Mouse (Mus musculus): ENCODE measurements around the gene Pnkd. TPM values are rescaled to one million over a fixed set of nuclear protein-coding genes. Genes with fewer than 3 reads are reported as not detected.

The Pnkd gene
- polyA plus RNA-seq, 1 experiment from 2014 or later: 104 TPM

GRCm38 (mm10) chr1:74249331-74249980 lies 35.3 kb upstream of the Pnkd start:
- Histone ChIP-seq H3K27ac (peak overlapping the region; percentile 77), H3K27me3 (no peaks in the 10 kb centered on the region), H3K9ac (no peak overlapping the region), H3K4me3 (no peak overlapping the region), H3K9me3 (no peaks in the 10 kb centered on the region), H3K4me1 (no peaks in the 10 kb centered on the region), H3K36me3 (peaks cover 57% of the 10 kb centered on the region), H3K4me2 (no peak overlapping the region)
- WGBS: 40% methylated on average over 5 of the region's 5 CpGs
- no peak for ATAC-seq (ENCODE audit: insufficient number of reproducible peaks, low FRiP score, low TSS enrichment, low read depth)

GRCm38 (mm10) chr1:74250096-74250495 lies 34.6 kb upstream of the Pnkd start:
- ATAC-seq (ENCODE audit: insufficient number of reproducible peaks, low FRiP score, low TSS enrichment, low read depth): no peak
- Histone ChIP-seq H3K4me1 (no peaks in the 10 kb centered on the region), H3K9me3 (no peaks in the 10 kb centered on the region), H3K4me2 (no peak overlapping the region), H3K9ac (no peak overlapping the region), H3K36me3 (peaks cover 63% of the 10 kb centered on the region), H3K4me3 (no peak overlapping the region), H3K27ac (no peak overlapping the region), H3K27me3 (no peaks in the 10 kb centered on the region)
- WGBS: 81% methylated on average over 4 of the region's 4 CpGs

GRCm38 (mm10) chr1:74255704-74256345 lies 28.9 kb upstream of the Pnkd start:
- Histone ChIP-seq H3K27me3 (no peaks in the 10 kb centered on the region), H3K4me2 (no peak overlapping the region), H3K36me3 (peaks cover 85% of the 10 kb centered on the region), H3K4me3 (no peak overlapping the region), H3K27ac (no peak overlapping the region), H3K9me3 (no peaks in the 10 kb centered on the region), H3K4me1 (no peaks in the 10 kb centered on the region), H3K9ac (no peak overlapping the region)
- WGBS: 97% methylated on average over 8 of the region's 8 CpGs
- no peak for ATAC-seq (ENCODE audit: insufficient number of reproducible peaks, low FRiP score, low TSS enrichment, low read depth)

- no peaks in the 10 kb centered on the region for H3K4me1 ChIP-seq
- H3K4me2 ChIP-seq: no peak overlapping the region
- no peak for ATAC-seq (ENCODE audit: insufficient number of reproducible peaks, low FRiP score, low TSS enrichment, low read depth)
- no peak overlapping the region for H3K27ac ChIP-seq
- H3K27me3 ChIP-seq: no peaks in the 10 kb centered on the region
- H3K36me3 ChIP-seq: peaks cover 83% of the 10 kb centered on the region
- no peak overlapping the region for H3K9ac ChIP-seq
- H3K9me3 ChIP-seq: no peaks in the 10 kb centered on the region
- H3K4me3 ChIP-seq: no peak overlapping the region
- 70% methylated on average over 4 of the region's 4 CpGs for WGBS
Measured at GRCm38 (mm10) chr1:74256782-74257181, 27.9 kb upstream of the Pnkd start.

- no peak overlapping the region for H3K4me3 ChIP-seq
- H3K9ac ChIP-seq: no peak overlapping the region
- H3K4me2 ChIP-seq: no peak overlapping the region
- H3K4me1 ChIP-seq: no peaks in the 10 kb centered on the region
- 85% methylated on average over 6 of the region's 6 CpGs for WGBS
- H3K9me3 ChIP-seq: no peaks in the 10 kb centered on the region
- H3K36me3 ChIP-seq: peaks cover 90% of the 10 kb centered on the region
- no peaks in the 10 kb centered on the region for H3K27me3 ChIP-seq
- H3K27ac ChIP-seq: no peak overlapping the region
- ATAC-seq (ENCODE audit: insufficient number of reproducible peaks, low FRiP score, low TSS enrichment, low read depth): no peak
Measured at GRCm38 (mm10) chr1:74262510-74262909, 22.2 kb upstream of the Pnkd start.

- Histone ChIP-seq H3K4me1 (no peaks in the 10 kb centered on the region), H3K27ac (no peak overlapping the region), H3K9me3 (no peaks in the 10 kb centered on the region), H3K4me2 (no peak overlapping the region), H3K36me3 (peaks cover 57% of the 10 kb centered on the region), H3K27me3 (no peaks in the 10 kb centered on the region), H3K9ac (no peak overlapping the region), H3K4me3 (no peak overlapping the region)
- 85% methylated on average over 8 of the region's 8 CpGs for WGBS
- no peak for ATAC-seq (ENCODE audit: insufficient number of reproducible peaks, low FRiP score, low TSS enrichment, low read depth)
Measured at GRCm38 (mm10) chr1:74268750-74269149, 16.0 kb upstream of the Pnkd start.

GRCm38 (mm10) chr1:74271659-74272058 lies 13.1 kb upstream of the Pnkd start:
- H3K27me3 ChIP-seq: no peaks in the 10 kb centered on the region
- no peak overlapping the region for H3K4me2 ChIP-seq
- no peak overlapping the region for H3K9ac ChIP-seq
- no peak for ATAC-seq (ENCODE audit: insufficient number of reproducible peaks, low FRiP score, low TSS enrichment, low read depth)
- peaks cover 4% of the 10 kb centered on the region for H3K4me1 ChIP-seq
- WGBS: 65% methylated on average over 4 of the region's 4 CpGs
- H3K9me3 ChIP-seq: no peaks in the 10 kb centered on the region
- peaks cover 28% of the 10 kb centered on the region for H3K36me3 ChIP-seq
- H3K27ac ChIP-seq: no peak overlapping the region
- no peak overlapping the region for H3K4me3 ChIP-seq

- Histone ChIP-seq H3K4me1 (peaks cover 4% of the 10 kb centered on the region), H3K9me3 (no peaks in the 10 kb centered on the region), H3K36me3 (peaks cover 17% of the 10 kb centered on the region), H3K27ac (no peak overlapping the region), H3K4me2 (no peak overlapping the region), H3K27me3 (no peaks in the 10 kb centered on the region), H3K4me3 (no peak overlapping the region), H3K9ac (no peak overlapping the region)
- ATAC-seq (ENCODE audit: insufficient number of reproducible peaks, low FRiP score, low TSS enrichment, low read depth): no peak
- WGBS: 7% methylated on average over 9 of the region's 9 CpGs
Measured at GRCm38 (mm10) chr1:74275015-74275414, 9.7 kb upstream of the Pnkd start.

GRCm38 (mm10) chr1:74277041-74277440 lies 7.7 kb upstream of the Pnkd start:
- no peaks in the 10 kb centered on the region for H3K9me3 ChIP-seq
- no peak overlapping the region for H3K9ac ChIP-seq
- peaks cover 4% of the 10 kb centered on the region for H3K4me1 ChIP-seq
- H3K27ac ChIP-seq: no peak overlapping the region
- no peak for ATAC-seq (ENCODE audit: insufficient number of reproducible peaks, low FRiP score, low TSS enrichment, low read depth)
- no peaks in the 10 kb centered on the region for H3K27me3 ChIP-seq
- 64% methylated on average over 6 of the region's 6 CpGs for WGBS
- no peak overlapping the region for H3K4me3 ChIP-seq
- H3K36me3 ChIP-seq: peaks cover 37% of the 10 kb centered on the region
- no peak overlapping the region for H3K4me2 ChIP-seq

GRCm38 (mm10) chr1:74277883-74278537 lies 6.7 kb upstream of the Pnkd start:
- H3K36me3 ChIP-seq: peaks cover 47% of the 10 kb centered on the region
- no peak overlapping the region for H3K9ac ChIP-seq
- ATAC-seq (ENCODE audit: insufficient number of reproducible peaks, low FRiP score, low TSS enrichment, low read depth): no peak
- peaks cover 10% of the 10 kb centered on the region for H3K4me1 ChIP-seq
- 50% methylated on average over 8 of the region's 8 CpGs for WGBS
- no peaks in the 10 kb centered on the region for H3K27me3 ChIP-seq
- H3K4me3 ChIP-seq: no peak overlapping the region
- H3K4me2 ChIP-seq: no peak overlapping the region
- H3K27ac ChIP-seq: no peak overlapping the region
- no peaks in the 10 kb centered on the region for H3K9me3 ChIP-seq

GRCm38 (mm10) chr1:74278538-74278937 lies 6.2 kb upstream of the Pnkd start, which contains the start of gene Gpbar1:
Gene Gpbar1, plus strand, starts transcription at chr1:74278550.
- ATAC-seq (ENCODE audit: insufficient number of reproducible peaks, low FRiP score, low TSS enrichment, low read depth): no peak
- Histone ChIP-seq H3K4me3 (no peak within 1 kb of the TSS), H3K27ac (no peak within 1 kb of the TSS), H3K4me1 (peaks cover 13% of the 10 kb centered on the region), H3K9ac (no peak within 1 kb of the TSS), H3K36me3 (peaks cover 50% of the 10 kb centered on the region), H3K4me2 (no peak within 1 kb of the TSS), H3K27me3 (no peaks in the 10 kb centered on the region), H3K9me3 (no peaks in the 10 kb centered on the region)
- WGBS: 92% methylated on average over 10 of the region's 10 CpGs

- no peak for ATAC-seq (ENCODE audit: insufficient number of reproducible peaks, low FRiP score, low TSS enrichment, low read depth)
- Histone ChIP-seq H3K9me3 (no peaks in the 10 kb centered on the region), H3K27ac (no peak overlapping the region), H3K9ac (no peak overlapping the region), H3K27me3 (no peaks in the 10 kb centered on the region), H3K4me3 (no peak overlapping the region), H3K4me1 (peaks cover 17% of the 10 kb centered on the region), H3K4me2 (no peak overlapping the region), H3K36me3 (peaks cover 50% of the 10 kb centered on the region)
- 86% methylated on average over 11 of the region's 11 CpGs for WGBS
Measured at GRCm38 (mm10) chr1:74278988-74279387, 5.7 kb upstream of the Pnkd start.

Data from limb, embryonic 15.5 days (tissue).